Mouse (Mus musculus): ENCODE results near the gene Arfgef2.

The Arfgef2 gene

GRCm38 (mm10) chr2:166905711-166906522 lies 100.5 kb downstream of the Arfgef2 start, which contains the start of gene Cse1l:
Cse1l (plus strand) TSS chr2:166906040.
- DNase-seq (ENCODE audit: low spot score in 2 of 2), result peak; percentile 95 to 96

GRCm38 (mm10) chr2:166906523-166907182 lies 101.3 kb downstream of the Arfgef2 start:
- peak; percentile 11 to 18 for DNase-seq (ENCODE audit: low spot score in 2 of 2)

DNA sequence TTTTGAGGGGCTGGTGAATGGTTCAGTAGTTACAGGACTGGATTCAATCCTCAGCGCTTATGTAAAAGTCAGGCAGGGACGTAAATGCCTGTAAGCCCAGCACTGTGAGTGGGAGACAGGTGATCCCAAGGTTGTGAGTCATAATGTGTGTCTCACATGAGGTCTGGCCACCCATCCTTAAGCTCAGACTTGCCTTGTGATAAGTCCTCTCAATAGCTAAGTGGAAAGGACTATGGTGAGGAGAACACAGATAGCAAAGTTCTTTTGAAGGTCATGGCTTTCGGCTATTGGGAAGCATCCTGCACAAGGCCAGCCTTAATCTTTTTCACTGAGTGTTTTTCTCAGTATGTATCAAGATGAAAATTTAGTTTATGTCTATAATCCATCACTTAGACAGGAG lies 104.3 kb downstream of the Arfgef2 start:
- DNase-seq (ENCODE audit: low spot score in 2 of 2), result no peak

- DNase-seq (ENCODE audit: low spot score in 2 of 2), result no peak
Measured at GRCm38 (mm10) chr2:166910536-166910935, 105.1 kb downstream of the Arfgef2 start.

GRCm38 (mm10) chr2:166923971-166924370 lies 118.6 kb downstream of the Arfgef2 start:
- DNase-seq (ENCODE audit: low spot score in 2 of 2), result no peak

DNA sequence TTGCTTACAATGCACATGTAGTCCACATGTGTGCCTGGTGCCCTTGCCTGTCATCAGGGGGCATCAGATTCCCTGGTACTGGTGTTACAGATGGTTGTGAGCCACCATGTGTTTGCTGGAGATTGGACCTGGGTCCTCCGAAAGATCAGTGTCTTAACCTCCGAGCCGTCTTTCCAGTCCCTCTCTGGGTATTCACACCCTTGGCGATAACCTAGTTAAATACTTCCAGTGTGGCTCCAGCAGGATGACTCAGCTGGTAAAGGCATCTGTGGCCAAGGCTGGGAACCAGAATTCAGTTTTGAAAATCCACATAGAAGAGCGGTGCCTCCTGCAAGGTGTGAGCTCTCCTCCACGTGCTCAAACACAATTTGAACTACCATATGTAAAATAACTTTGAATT lies 128.6 kb downstream of the Arfgef2 start:
- DNase-seq (ENCODE audit: low spot score in 2 of 2), result no peak

- DNase-seq (ENCODE audit: low spot score in 2 of 2), result no peak
Measured at GRCm38 (mm10) chr2:166934416-166934815, 129.0 kb downstream of the Arfgef2 start.

GRCm38 (mm10) chr2:166935582-166935981 lies 130.2 kb downstream of the Arfgef2 start:
- no peak for DNase-seq (ENCODE audit: low spot score in 2 of 2)

GRCm38 (mm10) chr2:166936166-166936565 lies 130.8 kb downstream of the Arfgef2 start:
- no peak for DNase-seq (ENCODE audit: low spot score in 2 of 2)

DNA sequence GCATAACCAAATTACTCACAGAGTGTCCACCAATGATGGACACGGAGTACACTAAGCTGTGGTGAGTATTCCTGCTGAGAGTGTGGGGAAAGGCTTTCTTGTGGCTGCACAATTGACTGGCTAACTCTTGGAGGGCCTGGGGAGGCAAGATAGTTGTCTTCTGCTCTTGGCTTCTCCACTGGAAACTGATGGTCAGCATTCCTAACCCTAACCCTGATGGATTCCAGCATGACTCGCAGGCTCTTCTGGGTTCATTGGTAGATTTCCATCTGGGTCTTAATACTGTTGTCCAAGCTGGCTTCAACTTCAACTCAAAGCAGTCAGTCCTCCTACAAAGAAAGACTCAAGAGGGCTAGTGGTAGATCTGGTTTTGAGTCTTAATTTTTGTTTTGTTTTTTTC lies 137.8 kb downstream of the Arfgef2 start:
- DNase-seq (ENCODE audit: low spot score in 2 of 2), result no peak

- DNase-seq (ENCODE audit: low spot score in 2 of 2), result no peak
Measured at GRCm38 (mm10) chr2:166944346-166944745, 139.0 kb downstream of the Arfgef2 start.

GRCm38 (mm10) chr2:166945456-166945855 lies 140.1 kb downstream of the Arfgef2 start:
- DNase-seq (ENCODE audit: low spot score in 2 of 2), result no peak
